ENCODE assay signal across 13 mouse cellular contexts in the genomic region with DNA sequence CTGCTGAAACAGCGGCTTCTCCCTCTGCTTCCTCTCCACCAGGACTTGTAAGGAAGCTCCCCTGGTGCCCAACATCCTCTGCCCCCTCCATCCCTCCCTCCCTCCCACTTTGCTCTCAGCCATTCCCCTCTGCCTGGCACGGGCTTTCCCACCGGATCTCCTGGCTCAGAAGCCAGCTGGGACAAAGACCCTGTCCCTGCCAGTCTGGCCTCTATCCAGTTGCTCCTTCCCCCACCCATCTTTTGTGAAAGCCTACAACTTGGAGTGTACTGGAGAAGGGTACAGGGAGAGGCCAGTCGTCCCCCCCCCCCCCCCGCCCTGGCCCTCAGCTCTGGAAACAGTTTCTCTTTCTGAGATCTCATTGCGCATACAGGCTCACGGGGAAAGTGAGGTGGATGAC. TPM values are rescaled to one million over a fixed set of nuclear protein-coding genes. Genes with fewer than 3 reads are reported as not detected.
DNase-seq lines count a peak whose midpoint lies in the region; ATAC-seq and TF ChIP-seq lines count a peak whose summit lies in the region.
"Had no signal": no experiment of that assay in that cellular context is flagged by ENCODE, and none has a peak within 500 bp of the region (broad histone marks: within the 10 kb centered on the region; RNA-seq: fewer than 3 reads in every experiment).

No protein-coding gene starts in this region.

- H3K36me3 ChIP-seq in hindbrain, embryonic 13.5 days, result no peaks in the 10 kb centered on the region
- H3K36me3 ChIP-seq in hindbrain, embryonic 10.5 days, result no peaks in the 10 kb centered on the region
- no peaks in the 10 kb centered on the region for H3K36me3 ChIP-seq in forebrain, embryonic 13.5 days (ENCODE audit: poor library complexity, severe bottlenecking)
- H3K36me3 ChIP-seq in midbrain, embryonic 13.5 days, result no peaks in the 10 kb centered on the region
- H3K36me3 ChIP-seq in stomach, postnatal 0 days (ENCODE audit: control insufficient read depth, insufficient read depth, low read length), result no peaks in the 10 kb centered on the region

- H3K4me2 ChIP-seq in hindbrain, embryonic 13.5 days, result peak overlapping the region; percentile 83
- H3K4me2 ChIP-seq in forebrain, embryonic 13.5 days, result peak overlapping the region; percentile 80
- peak overlapping the region; percentile 66 for H3K4me2 ChIP-seq in midbrain, embryonic 13.5 days (replicated peaks)
- no peak overlapping the region for H3K4me2 ChIP-seq in stomach, postnatal 0 days (replicated peaks; ENCODE audit: low read depth)
- H3K4me2 ChIP-seq: liver, embryonic 11.5 days had no signal

- ATAC-seq in hindbrain, embryonic 13.5 days (ENCODE audit: low FRiP score), result peak; percentile 38; the same call in 1 of the 2 replicates
- 0 out of 2 replicates have a peak, but pooled peaks have one; percentile 12 for ATAC-seq in forebrain, embryonic 13.5 days
- ATAC-seq in midbrain, embryonic 13.5 days, result peak; percentile 38; the same call in 1 of the 2 replicates
- ATAC-seq in stomach, postnatal 0 days (ENCODE audit: low FRiP score, low TSS enrichment), result no peak
- ATAC-seq: CD4-positive, CD25-positive, alpha-beta regulatory T cell, adult 4 months had no signal

- H3K27me3 ChIP-seq in hindbrain, embryonic 13.5 days, result peaks cover 100% of the 10 kb centered on the region
- peaks cover 100% of the 10 kb centered on the region for H3K27me3 ChIP-seq in hindbrain, embryonic 10.5 days (ENCODE audit: insufficient read depth, poor library complexity, severe bottlenecking)
- peaks cover 100% of the 10 kb centered on the region for H3K27me3 ChIP-seq in forebrain, embryonic 13.5 days
- H3K27me3 ChIP-seq in midbrain, embryonic 13.5 days, result peaks cover 100% of the 10 kb centered on the region
- peaks cover 18% of the 10 kb centered on the region; the same call in 1 of the 2 replicates for H3K27me3 ChIP-seq in stomach, postnatal 0 days (ENCODE audit: control insufficient read depth, insufficient read depth, low read length)

- no peak for TF ChIP-seq EP300 in stomach, postnatal 0 days (optimal IDR thresholded peaks at IDR 0.05)

- no peak overlapping the region; the same call in 1 of the 2 replicates for H3K27ac ChIP-seq in hindbrain, embryonic 13.5 days
- H3K27ac ChIP-seq in hindbrain, embryonic 10.5 days, result no peak overlapping the region
- H3K27ac ChIP-seq in forebrain, embryonic 13.5 days, result no peak overlapping the region
- H3K27ac ChIP-seq in midbrain, embryonic 13.5 days, result no peak overlapping the region
- no peak overlapping the region for H3K27ac ChIP-seq in stomach, postnatal 0 days (replicated peaks)

- TF ChIP-seq POLR2A in brain, embryonic 14.5 days (IDR thresholded peaks at IDR 0.05; ENCODE audit: borderline replicate concordance, extremely low read depth, insufficient read depth, insufficient read length, poor library complexity, severe bottlenecking), result no peak

- H3K9me3 ChIP-seq in hindbrain, embryonic 13.5 days, result no peaks in the 10 kb centered on the region
- no peaks in the 10 kb centered on the region for H3K9me3 ChIP-seq in hindbrain, embryonic 10.5 days
- H3K9me3 ChIP-seq in forebrain, embryonic 13.5 days (replicated peaks), result no peaks in the 10 kb centered on the region
- no peaks in the 10 kb centered on the region for H3K9me3 ChIP-seq in midbrain, embryonic 13.5 days
- no peaks in the 10 kb centered on the region for H3K9me3 ChIP-seq in stomach, postnatal 0 days (ENCODE audit: control insufficient read depth, low read length)

- 2% methylated on average over 7 of the region's 7 CpGs for WGBS in hindbrain, embryonic 13.5 days
- WGBS in hindbrain, embryonic 10.5 days, result 2% methylated on average over 7 of the region's 7 CpGs
- WGBS in forebrain, embryonic 13.5 days, result 2% methylated on average over 6 of the region's 7 CpGs
- 0% methylated on average over 6 of the region's 7 CpGs for WGBS in midbrain, embryonic 13.5 days
- 5% methylated on average over 7 of the region's 7 CpGs for WGBS in stomach, postnatal 0 days

- no peak for TF ChIP-seq CTCF in brain, embryonic 14.5 days (IDR thresholded peaks at IDR 0.05; ENCODE audit: borderline replicate concordance, extremely low read depth, insufficient read depth, insufficient read length)
- no peak for TF ChIP-seq CTCF in stomach, postnatal 0 days (IDR thresholded peaks at IDR 0.05; ENCODE audit: low read depth)

- H3K9ac ChIP-seq in hindbrain, embryonic 13.5 days, result no peak overlapping the region
- no peak overlapping the region for H3K9ac ChIP-seq in forebrain, embryonic 13.5 days
- H3K9ac ChIP-seq in midbrain, embryonic 13.5 days (replicated peaks), result no peak overlapping the region
- no peak overlapping the region for H3K9ac ChIP-seq in stomach, postnatal 0 days (ENCODE audit: low read length)

- peak overlapping the region; percentile 47 for H3K4me3 ChIP-seq in hindbrain, embryonic 13.5 days
- H3K4me3 ChIP-seq in hindbrain, embryonic 10.5 days, result no peak overlapping the region
- H3K4me3 ChIP-seq in forebrain, embryonic 13.5 days, result peak overlapping the region; percentile 48
- H3K4me3 ChIP-seq in midbrain, embryonic 13.5 days (replicated peaks), result peak overlapping the region; percentile 40; the same call in 1 of the 2 replicates
- H3K4me3 ChIP-seq in stomach, postnatal 0 days (ENCODE audit: low read depth, low read length), result no peak overlapping the region

- peaks cover 59% of the 10 kb centered on the region for H3K4me1 ChIP-seq in hindbrain, embryonic 13.5 days (replicated peaks)
- H3K4me1 ChIP-seq in hindbrain, embryonic 10.5 days (replicated peaks), result peaks cover 69% of the 10 kb centered on the region
- peaks cover 55% of the 10 kb centered on the region for H3K4me1 ChIP-seq in forebrain, embryonic 13.5 days
- peaks cover 49% of the 10 kb centered on the region for H3K4me1 ChIP-seq in midbrain, embryonic 13.5 days (replicated peaks)
- no peaks in the 10 kb centered on the region for H3K4me1 ChIP-seq in stomach, postnatal 0 days (replicated peaks; ENCODE audit: control insufficient read depth, insufficient read depth)

- no peak for DNase-seq in hindbrain, embryonic 10.5 days (ENCODE audit: low spot score)
- DNase-seq in brain, embryonic 14.5 days (ENCODE audit: low read depth), result peak; percentile 88
- DNase-seq in stomach, postnatal 0 days (ENCODE audit: low spot score), result no peak
- DNase-seq in kidney, adult 9 months, result no peak
- DNase-seq: kidney, adult 11 months; lung, postnatal 14 days; thymus, postnatal 25 days had no signal

RNA-seq across cellular contexts. Expression of a gene that starts 1.3 kb away (rescaled TPM):
- polyA plus RNA-seq in hindbrain, embryonic 13.5 days (2015; fragmentation: Nextera tagmentation; extraction: Ambion mirVana), result 35.8 and 39.8 TPM in 2 replicates
- polyA plus RNA-seq in hindbrain, embryonic 10.5 days (2016; fragmentation: Nextera tagmentation; extraction: Ambion mirVana), result 0.91 and 0.95 TPM in 2 replicates
- polyA plus RNA-seq in brain, embryonic 14.5 days (2012; rRNA removed), result 56.8 and 62.0 TPM in 2 replicates
- 9.5 and 9.6 TPM in 2 replicates for polyA plus RNA-seq in forebrain, embryonic 13.5 days (2015; fragmentation: Nextera tagmentation; extraction: Ambion mirVana)
- 10.1 and 14.0 TPM in 2 replicates for polyA plus RNA-seq in midbrain, embryonic 13.5 days (2015; fragmentation: Nextera tagmentation; extraction: Ambion mirVana)
- 0.08 and 0.18 TPM in 2 replicates for polyA plus RNA-seq in stomach, postnatal 0 days (2015; fragmentation: Nextera tagmentation; extraction: Ambion mirVana)
- polyA plus RNA-seq: CD4-positive, CD25-positive, alpha-beta regulatory T cell, adult 4 months; liver, embryonic 11.5 days had no signal

RNA-seq across cellular contexts. Expression of a gene that starts 27.9 kb away (rescaled TPM):
- polyA plus RNA-seq in hindbrain, embryonic 13.5 days (2015; fragmentation: Nextera tagmentation; extraction: Ambion mirVana), result 49.5 and 55.3 TPM in 2 replicates
- polyA plus RNA-seq in hindbrain, embryonic 10.5 days (2016; fragmentation: Nextera tagmentation; extraction: Ambion mirVana), result 109 and 143 TPM in 2 replicates
- 29.1 and 44.3 TPM in 2 replicates for polyA plus RNA-seq in brain, embryonic 14.5 days (2012; rRNA removed)
- polyA plus RNA-seq in forebrain, embryonic 13.5 days (2015; fragmentation: Nextera tagmentation; extraction: Ambion mirVana), result 76.3 and 79.9 TPM in 2 replicates
- polyA plus RNA-seq in midbrain, embryonic 13.5 days (2015; fragmentation: Nextera tagmentation; extraction: Ambion mirVana), result 61.9 and 77.6 TPM in 2 replicates
- polyA plus RNA-seq in stomach, postnatal 0 days (2015; fragmentation: Nextera tagmentation; extraction: Ambion mirVana), result 5.3 and 5.7 TPM in 2 replicates
- polyA plus RNA-seq: CD4-positive, CD25-positive, alpha-beta regulatory T cell, adult 4 months had no signal

RNA-seq across cellular contexts. Expression of a gene that starts 28.6 kb away (rescaled TPM):
- polyA plus RNA-seq in hindbrain, embryonic 13.5 days (2015; fragmentation: Nextera tagmentation; extraction: Ambion mirVana), result 0.47 and 0.56 TPM in 2 replicates
- 0.11 and 0.14 TPM in 2 replicates for polyA plus RNA-seq in hindbrain, embryonic 10.5 days (2016; fragmentation: Nextera tagmentation; extraction: Ambion mirVana)
- 0.68 and 1.6 TPM in 2 replicates for polyA plus RNA-seq in brain, embryonic 14.5 days (2012; rRNA removed)
- polyA plus RNA-seq in forebrain, embryonic 13.5 days (2015; fragmentation: Nextera tagmentation; extraction: Ambion mirVana), result 0.11 and 0.36 TPM in 2 replicates
- polyA plus RNA-seq in midbrain, embryonic 13.5 days (2015; fragmentation: Nextera tagmentation; extraction: Ambion mirVana), result 0.14 and 0.55 TPM in 2 replicates
- polyA plus RNA-seq in stomach, postnatal 0 days (2015; fragmentation: Nextera tagmentation; extraction: Ambion mirVana), result not detected in 2 replicates
- polyA plus RNA-seq: gonadal fat pad, adult 2 months; liver, embryonic 11.5 days had no signal

RNA-seq across cellular contexts. Expression of a gene that starts 44.2 kb away (rescaled TPM):
- 27.4 and 30.6 TPM in 2 replicates for polyA plus RNA-seq in hindbrain, embryonic 13.5 days (2015; fragmentation: Nextera tagmentation; extraction: Ambion mirVana)
- 34.2 and 49.2 TPM in 2 replicates for polyA plus RNA-seq in hindbrain, embryonic 10.5 days (2016; fragmentation: Nextera tagmentation; extraction: Ambion mirVana)
- polyA plus RNA-seq in brain, embryonic 14.5 days (2012; rRNA removed), result 8.3 and 15.6 TPM in 2 replicates
- polyA plus RNA-seq in forebrain, embryonic 13.5 days (2015; fragmentation: Nextera tagmentation; extraction: Ambion mirVana), result 29.7 and 30.7 TPM in 2 replicates
- polyA plus RNA-seq in midbrain, embryonic 13.5 days (2015; fragmentation: Nextera tagmentation; extraction: Ambion mirVana), result 28.1 and 28.3 TPM in 2 replicates
- polyA plus RNA-seq in stomach, postnatal 0 days (2015; fragmentation: Nextera tagmentation; extraction: Ambion mirVana), result 17.4 and 19.2 TPM in 2 replicates

RNA-seq across cellular contexts. Expression of a gene that starts 50.3 kb away (rescaled TPM):
- polyA plus RNA-seq in hindbrain, embryonic 13.5 days (2015; fragmentation: Nextera tagmentation; extraction: Ambion mirVana), result 145 and 148 TPM in 2 replicates
- 956 and 1,072 TPM in 2 replicates for polyA plus RNA-seq in hindbrain, embryonic 10.5 days (2016; fragmentation: Nextera tagmentation; extraction: Ambion mirVana)
- 20.0 and 33.4 TPM in 2 replicates for polyA plus RNA-seq in brain, embryonic 14.5 days (2012; rRNA removed)
- 67.1 and 89.5 TPM in 2 replicates for polyA plus RNA-seq in forebrain, embryonic 13.5 days (2015; fragmentation: Nextera tagmentation; extraction: Ambion mirVana)
- 129 and 135 TPM in 2 replicates for polyA plus RNA-seq in midbrain, embryonic 13.5 days (2015; fragmentation: Nextera tagmentation; extraction: Ambion mirVana)
- polyA plus RNA-seq in stomach, postnatal 0 days (2015; fragmentation: Nextera tagmentation; extraction: Ambion mirVana), result 40.4 and 44.3 TPM in 2 replicates
- polyA plus RNA-seq: CD4-positive, CD25-positive, alpha-beta regulatory T cell, adult 4 months had no signal

Comparison
In these comparisons a context has a peak if more than half of its experiments do, and no peak if none do; other contexts are left out.
1. H3K4me3 ChIP-seq: peak in hindbrain, embryonic 13.5 days (single experiment), forebrain, embryonic 13.5 days (single experiment) and midbrain, embryonic 13.5 days (single experiment); none in hindbrain, embryonic 10.5 days (single experiment) and stomach, postnatal 0 days (single experiment).